Mouse (Mus musculus): ENCODE data around the gene Scn9a.
A peak's percentile ranks its signal among the peaks of the same experiment; 100 is the strongest.

Scn9a gene

DNA sequence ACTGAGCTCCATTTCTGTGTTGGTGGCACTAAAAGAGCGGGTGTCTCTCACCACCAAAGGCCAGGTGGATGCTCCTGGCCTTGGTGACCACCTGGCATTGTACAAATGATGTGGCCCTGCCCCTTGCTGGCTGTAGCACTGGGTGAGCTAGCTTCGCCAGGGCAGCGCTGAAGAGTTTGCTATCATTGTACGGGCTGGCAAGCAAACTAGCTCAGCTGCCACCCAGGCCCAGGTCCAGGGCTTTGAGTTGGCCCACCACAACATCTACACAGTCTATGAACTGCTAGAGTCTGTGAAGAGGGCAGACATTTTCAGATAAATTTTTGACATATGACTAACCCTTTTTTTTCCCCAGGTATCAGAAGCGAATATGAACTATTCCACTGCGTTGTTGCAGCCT is 170.8 kb downstream of the Scn9a start:
- DNase-seq (ENCODE audit: low read depth, low spot score): no peak

DNA sequence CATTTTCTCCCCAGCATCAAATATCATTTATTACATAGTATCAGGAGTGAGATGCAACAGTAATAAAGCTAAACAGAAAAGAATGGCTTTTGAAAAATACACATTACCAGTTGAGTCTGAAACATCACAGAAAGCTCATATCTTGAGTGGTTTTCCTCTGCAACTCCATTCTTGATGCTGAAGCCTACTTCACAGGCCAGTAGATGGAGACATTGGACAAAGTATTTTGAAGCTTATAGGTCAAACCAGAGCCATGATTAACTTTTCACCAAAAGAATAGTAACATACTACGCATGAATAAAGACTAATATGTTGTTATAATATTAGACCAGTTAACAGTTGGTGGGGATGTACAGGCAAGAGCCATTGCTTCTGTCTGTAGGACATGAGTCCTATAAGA is 172.3 kb downstream of the Scn9a start:
- DNase-seq (ENCODE audit: low read depth, low spot score): peak; percentile 17

DNA sequence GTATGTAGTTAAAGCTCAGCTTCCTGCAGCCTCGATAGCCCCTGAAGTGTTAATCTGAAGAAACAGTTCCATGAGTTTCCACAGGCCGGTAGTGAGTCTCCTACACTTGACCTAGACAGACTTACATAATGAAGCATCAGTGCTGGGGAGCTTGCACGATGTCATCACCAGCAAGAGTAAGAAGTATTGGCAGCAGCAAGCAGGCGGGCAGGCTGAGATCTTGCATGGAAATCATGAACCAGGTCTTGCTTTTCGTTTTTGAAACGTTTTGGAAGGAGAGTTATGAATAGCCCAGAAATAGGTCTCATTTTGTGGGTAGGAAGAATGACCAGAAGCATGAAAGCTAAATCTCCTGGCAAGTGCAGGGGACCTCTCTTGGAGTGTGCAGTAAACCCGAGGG is 194.1 kb downstream of the Scn9a start, which contains the start of gene Scn1a:
Gene Scn1a, minus strand, starts transcription at position 130 of the 400 bp plus-strand sequence.
- peak; percentile 87 for DNase-seq (ENCODE audit: low read depth, low spot score)

DNA sequence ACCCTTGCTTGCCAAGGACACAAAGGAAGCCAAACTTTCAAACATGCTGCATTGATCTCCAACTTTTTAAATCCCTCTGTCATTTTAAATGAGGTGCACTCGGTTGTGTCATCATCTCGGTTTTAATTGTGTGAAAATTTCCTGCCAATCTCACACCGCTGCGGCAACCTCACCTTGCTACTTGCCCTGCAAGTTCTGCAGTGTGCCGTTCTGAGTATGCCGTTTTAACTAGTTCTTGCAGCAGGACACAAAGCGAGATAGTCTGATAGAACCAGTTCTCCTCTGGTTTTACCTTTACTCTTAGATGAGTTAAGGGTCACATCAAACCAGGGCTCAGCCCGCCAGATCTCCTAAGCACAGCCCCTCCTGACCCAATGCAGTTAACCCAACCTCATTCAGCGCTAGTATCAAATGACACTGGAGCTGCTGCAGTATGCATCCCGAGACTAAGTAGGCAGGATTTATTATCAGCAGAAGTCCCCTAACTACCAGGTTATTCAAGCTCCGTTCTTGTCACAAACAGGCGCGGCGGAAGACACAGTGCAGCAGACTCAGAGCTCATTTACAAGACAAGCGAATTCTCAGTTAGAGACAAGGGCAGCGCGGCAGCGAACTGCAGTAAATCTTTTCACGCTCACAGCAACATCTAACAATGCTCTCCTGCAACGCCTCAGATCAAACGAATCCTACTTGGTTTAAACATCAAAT is 194.8 kb downstream of the Scn9a start:
- DNase-seq (ENCODE audit: low read depth, low spot score): peak; percentile 82

DNA sequence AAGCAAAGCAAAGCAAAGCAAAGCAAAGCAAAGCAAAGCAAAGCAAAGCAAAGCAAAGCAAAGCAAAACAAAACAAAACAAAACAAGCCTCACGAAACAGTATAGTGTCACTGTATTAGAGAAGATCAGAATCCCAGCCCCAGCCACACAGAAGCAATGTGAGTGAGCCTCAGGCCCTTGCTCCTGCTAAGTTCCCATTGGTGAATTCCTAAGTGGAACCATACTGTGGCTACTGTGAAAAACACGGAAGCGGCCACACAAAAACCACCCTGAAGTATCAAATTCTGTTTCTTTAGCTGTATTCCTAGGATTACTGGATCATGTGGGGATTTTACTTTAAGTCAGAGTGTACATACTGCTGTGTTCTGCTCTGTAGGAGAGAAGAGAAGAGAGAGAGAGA is 198.5 kb downstream of the Scn9a start:
- DNase-seq (ENCODE audit: low read depth, low spot score): no peak
